Mouse (Mus musculus) neural tube, embryonic 11.5 days (tissue): ENCODE measurements around the gene Gm2431. TPM values are rescaled to one million over a fixed set of nuclear protein-coding genes. Genes with fewer than 3 reads are reported as not detected.
"Not testable (repeated sequence)": the region's sequence is repeated elsewhere in the genome, so short reads cannot be mapped to it uniquely, and the experiment has no call there.

Experiments used
- ATAC-seq: fragments of 200-750 bp; cut with Nextera tagmentation; 2 replicates; pipeline ENCODE4 v1.8.0; 2017; ENCODE audit warnings: moderate number of reproducible peaks, mild to moderate bottlenecking, moderate TSS enrichment, moderate library complexity; ENCODE audit not compliant: insufficient read depth, low FRiP score, low TSS enrichment
- DNase-seq: peaks from one replicate; pipeline ENCODE4 v3.0.0-alpha.2; 2015; ENCODE audit warnings: low spot score
- H3K27ac ChIP-seq: fragments of 300-500 bp; sonication (generic); 2 replicates; pipeline ENCODE4 v1.5.1; 2014; ENCODE audit warnings: low read depth, mild to moderate bottlenecking, low read length
- H3K27me3 ChIP-seq: fragments of 300-500 bp; sonication (generic); 2 replicates; pipeline ENCODE4 v1.6.1; 2014; ENCODE audit warnings: mild to moderate bottlenecking, low read length, mixed read lengths; ENCODE audit not compliant: control insufficient read depth, insufficient read depth
- H3K36me3 ChIP-seq: fragments of 300-500 bp; sonication (generic); 2 replicates; pipeline ENCODE4 v1.6.1; 2014; ENCODE audit warnings: mild to moderate bottlenecking, low read length, moderate library complexity, mixed read lengths; ENCODE audit not compliant: control insufficient read depth, insufficient read depth
- H3K4me1 ChIP-seq: fragments of 300-500 bp; sonication (generic); 2 replicates; pipeline ENCODE4 v1.6.1; 2014; ENCODE audit warnings: low read length, mixed read lengths; ENCODE audit not compliant: control insufficient read depth, insufficient read depth
- H3K4me2 ChIP-seq: fragments of 300-500 bp; sonication (generic); 2 replicates; pipeline ENCODE4 v1.6.1; 2014; ENCODE audit warnings: low read depth, mild to moderate bottlenecking, moderate library complexity
- H3K4me3 ChIP-seq: fragments of 300-500 bp; sonication (generic); 2 replicates; pipeline ENCODE4 v1.5.1; 2014; ENCODE audit warnings: low read depth, low read length
- H3K9ac ChIP-seq: fragments of 300-500 bp; sonication (generic); 2 replicates; pipeline ENCODE4 v1.6.1; 2014; ENCODE audit warnings: mild to moderate bottlenecking, low read length
- H3K9me3 ChIP-seq: fragments of 300-500 bp; sonication (generic); 2 replicates; pipeline ENCODE4 v1.6.1; 2016; ENCODE audit warnings: low read length; ENCODE audit not compliant: control insufficient read depth
- WGBS: fragments of 180-500 bp; shearing (Covaris S2); extraction: QIAGEN DNeasy Blood & Tissue Kit; methylation state at CpG from one replicate; pipeline ENCODE4 v1.1.7; 2014; 5-methylcytosine and 5-hydroxymethylcytosine counted together
- polyA plus RNA-seq: library from polyadenylated mRNA; unstranded; fragments of >200 nt; fragmentation: Nextera tagmentation; extraction: Ambion mirVana; gene quantifications from 2 replicates; pipeline ENCODE4 v1.2.1, GENCODE M21; 2014

The Gm2431 gene
- polyA plus RNA-seq, 1 experiment from 2014 or later = not detected

GRCm38 (mm10) chr7:142249824-142250223 is 8.3 kb downstream of the Gm2431 start:
- H3K4me1 ChIP-seq = no peaks in the 10 kb centered on the region
- DNase-seq (peak; percentile 38), ATAC-seq (no peak)
- no peak overlapping the region for H3K9ac ChIP-seq
- H3K27me3 ChIP-seq = no peaks in the 10 kb centered on the region
- 3% methylated on average over 1 of the region's 1 CpGs for WGBS
- no peak overlapping the region for H3K27ac ChIP-seq
- H3K4me2 ChIP-seq = no peak overlapping the region
- H3K36me3 ChIP-seq = no peaks in the 10 kb centered on the region
- no peaks in the 10 kb centered on the region for H3K9me3 ChIP-seq
- H3K4me3 ChIP-seq = no peak overlapping the region

DNA sequence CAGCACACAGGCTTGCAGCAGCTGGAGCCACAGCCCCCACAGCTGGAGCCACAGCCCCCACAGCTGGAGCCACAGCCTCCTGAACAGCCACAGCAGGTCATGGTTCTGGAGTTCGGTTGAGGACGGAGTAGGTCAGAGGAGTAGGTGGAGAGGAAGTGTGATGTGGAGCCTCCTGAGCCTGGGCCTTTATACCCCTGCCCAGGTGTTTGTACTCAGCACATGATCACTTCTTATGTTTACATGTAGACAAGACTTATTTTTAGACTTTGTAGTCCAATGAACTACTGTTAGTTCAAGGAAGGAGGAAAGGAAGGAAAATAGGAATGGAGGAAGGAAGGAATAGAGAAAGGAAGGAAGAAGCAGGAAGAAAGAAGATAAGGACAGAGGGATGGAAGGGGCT is 17.2 kb downstream of the Gm2431 start, which contains the start of gene Gm40460:
Gene Gm40460 (minus strand): TSS at position 101 of the 400 bp plus-strand sequence.
- ATAC-seq = no peak
- Histone ChIP-seq H3K4me2 (no peak within 1 kb of the TSS), H3K9ac (no peak within 1 kb of the TSS), H3K27ac (no peak within 1 kb of the TSS), H3K4me3 (no peak within 1 kb of the TSS), H3K36me3 (no peaks in the 10 kb centered on the region), H3K9me3 (no peaks in the 10 kb centered on the region), H3K27me3 (no peaks in the 10 kb centered on the region), H3K4me1 (no peaks in the 10 kb centered on the region)
- 63% methylated on average over 2 of the region's 2 CpGs for WGBS
- DNase-seq = no peak

- ATAC-seq = no peak
- no peak overlapping the region for H3K9ac ChIP-seq
- H3K4me1 ChIP-seq = no peaks in the 10 kb centered on the region
- no peaks in the 10 kb centered on the region for H3K9me3 ChIP-seq
- H3K4me3 ChIP-seq = no peak overlapping the region
- 45% methylated on average over 1 of the region's 1 CpGs for WGBS
- no peak overlapping the region for H3K27ac ChIP-seq
- no peaks in the 10 kb centered on the region for H3K27me3 ChIP-seq
- DNase-seq = no peak
- H3K36me3 ChIP-seq = no peaks in the 10 kb centered on the region
- H3K4me2 ChIP-seq = no peak overlapping the region
These were observed 26.6 kb downstream of the Gm2431 start for GRCm38 (mm10) chr7:142231540-142231939.

GRCm38 (mm10) chr7:142229871-142230270 is 28.3 kb downstream of the Gm2431 start, which contains the start of gene Krtap5-5:
Gene Krtap5-5 (minus strand): TSS chr7:142229971.
- H3K27me3 ChIP-seq, H3K4me2 ChIP-seq, DNase-seq, ATAC-seq, H3K27ac ChIP-seq, H3K4me3 ChIP-seq, H3K4me1 ChIP-seq, H3K9ac ChIP-seq, H3K36me3 ChIP-seq, H3K9me3 ChIP-seq: not testable (repeated sequence)
- 40% methylated on average over 3 of the region's 3 CpGs for WGBS

DNA sequence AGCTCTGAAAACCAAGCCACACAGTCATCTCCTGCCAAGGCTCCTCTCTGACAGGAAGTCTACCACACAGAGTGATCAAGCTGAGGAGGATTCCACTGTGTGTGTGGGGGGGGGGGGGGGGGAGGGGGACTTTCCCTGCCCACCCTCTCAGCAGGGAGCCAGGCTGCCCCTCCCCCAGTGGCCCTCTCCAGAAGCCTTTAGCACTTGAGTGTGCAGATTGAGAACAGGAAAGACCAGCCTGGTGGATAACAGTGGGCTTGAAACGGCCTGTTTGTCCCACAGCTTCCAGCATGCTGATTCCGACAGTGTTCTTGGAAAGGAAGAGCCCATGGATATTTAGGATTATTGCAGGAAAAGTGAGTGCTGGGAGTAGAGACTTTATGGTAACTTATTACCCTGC is 33.6 kb downstream of the Gm2431 start:
- no peak for ATAC-seq
- H3K4me3 ChIP-seq = no peak overlapping the region

GRCm38 (mm10) chr7:142212136-142212535 is 46.0 kb downstream of the Gm2431 start:
- WGBS = 72% methylated on average over 1 of the region's 1 CpGs
- H3K4me1 ChIP-seq, DNase-seq, H3K36me3 ChIP-seq, H3K9ac ChIP-seq, H3K27ac ChIP-seq, H3K9me3 ChIP-seq, H3K27me3 ChIP-seq, H3K4me3 ChIP-seq, ATAC-seq, H3K4me2 ChIP-seq: not testable (repeated sequence)

More for the DNA sequence above, 33.6 kb downstream of the Gm2431 start:
- Histone ChIP-seq H3K36me3 (no peaks in the 10 kb centered on the region), H3K9ac (no peak overlapping the region), H3K4me1 (no peaks in the 10 kb centered on the region), H3K27me3 (no peaks in the 10 kb centered on the region), H3K9me3 (no peaks in the 10 kb centered on the region), H3K27ac (no peak overlapping the region), H3K4me2 (no peak overlapping the region)
- DNase-seq = no peak
- WGBS = 59% methylated on average over 2 of the region's 2 CpGs

GRCm38 (mm10) chr7:142211559-142211958 is 46.6 kb downstream of the Gm2431 start, which contains the start of gene Gm7579:
Gene Gm7579 (plus strand): TSS chr7:142211859.
- Histone ChIP-seq H3K9me3 (no peaks in the 10 kb centered on the region), H3K4me1 (no peaks in the 10 kb centered on the region), H3K4me3 (no peak within 1 kb of the TSS), H3K27me3 (no peaks in the 10 kb centered on the region), H3K27ac (no peak within 1 kb of the TSS), H3K9ac (no peak within 1 kb of the TSS), H3K36me3 (no peaks in the 10 kb centered on the region), H3K4me2 (no peak within 1 kb of the TSS)
- no peak for ATAC-seq
- WGBS = 81% methylated on average over 1 of the region's 1 CpGs
- no peak for DNase-seq

Other genes with a start within 250 kb of the Gm2431 start
- 58.0 and 64.0 TPM in 2 replicates for gene Mob2, start 197.3 kb downstream of the Gm2431 start, polyA plus RNA-seq
- 24.3 and 27.6 TPM in 2 replicates for gene Dusp8, start 162.5 kb downstream of the Gm2431 start, polyA plus RNA-seq
- gene Gm45618, start 137.6 kb downstream of the Gm2431 start, polyA plus RNA-seq = not detected in 2 replicates
- gene Gm39115, start 122.3 kb downstream of the Gm2431 start, polyA plus RNA-seq = not detected in 2 replicates
- gene Gm45337, start 113.7 kb downstream of the Gm2431 start, polyA plus RNA-seq = not detected in 2 replicates
- not detected in 2 replicates for gene Gm29735, start 101.2 kb downstream of the Gm2431 start, polyA plus RNA-seq
- not detected in 2 replicates for gene Gm4553, start 92.6 kb downstream of the Gm2431 start, polyA plus RNA-seq
- not detected in 2 replicates for gene Krtap5-2, start 82.3 kb downstream of the Gm2431 start, polyA plus RNA-seq
- not detected in 2 replicates for gene Gm10153, start 68.0 kb downstream of the Gm2431 start, polyA plus RNA-seq
- gene Krtap5-3, start 57.0 kb downstream of the Gm2431 start, polyA plus RNA-seq = not detected in 2 replicates
- not detected in 2 replicates for gene Gm7579, start 46.5 kb downstream of the Gm2431 start, polyA plus RNA-seq
- gene Krtap5-5, start 28.4 kb downstream of the Gm2431 start, polyA plus RNA-seq = not detected in 2 replicates
- gene Gm40460, start 17.3 kb downstream of the Gm2431 start, polyA plus RNA-seq = not detected in 2 replicates
- gene Gm4559, start 16.0 kb upstream of the Gm2431 start, polyA plus RNA-seq = not detected in 2 replicates
- gene Krtap5-1, start 38.8 kb upstream of the Gm2431 start, polyA plus RNA-seq = not detected in 2 replicates
- not detected in 2 replicates for gene Krtap5-4, start 45.2 kb upstream of the Gm2431 start, polyA plus RNA-seq
- not detected in 2 replicates for gene Ifitm10, start 115.4 kb upstream of the Gm2431 start, polyA plus RNA-seq
- not detected in 2 replicates for gene Gm49369, start 124.3 kb upstream of the Gm2431 start, polyA plus RNA-seq
- 176 and 189 TPM in 2 replicates for gene Ctsd, start 129.7 kb upstream of the Gm2431 start, polyA plus RNA-seq
- gene Syt8, start 176.5 kb upstream of the Gm2431 start, polyA plus RNA-seq = not detected in 2 replicates
- gene Tnni2, start 183.5 kb upstream of the Gm2431 start, polyA plus RNA-seq = 2.1 and 3.5 TPM in 2 replicates
- gene Lsp1, start 202.5 kb upstream of the Gm2431 start, polyA plus RNA-seq = 15.1 and 21.0 TPM in 2 replicates
- gene Tnnt3, start 240.5 kb upstream of the Gm2431 start, polyA plus RNA-seq = 6.5 and 9.2 TPM in 2 replicates